Mouse (Mus musculus) neural tube, embryonic 12.5 days (tissue): Measurements from ENCODE around the gene Tspan17. TPM values are rescaled to one million over a fixed set of nuclear protein-coding genes. Genes with fewer than 3 reads are reported as not detected.

ENCODE experiments used
- polyA plus RNA-seq: library from polyadenylated mRNA; unstranded; fragments of >200 nt; fragmentation: Nextera tagmentation; extraction: Ambion mirVana; gene quantifications from 2 replicates; pipeline ENCODE4 v1.2.1, GENCODE M21; 2016

Tspan17 gene
- polyA plus RNA-seq, 1 experiment from 2014 or later, result 59.0 TPM

Other genes starting within 250 kb of the Tspan17 start
- gene 4833439L19Rik, start 223.9 kb upstream of the Tspan17 start, polyA plus RNA-seq, result 239 and 254 TPM in 2 replicates
- 50.2 and 53.3 TPM in 2 replicates for gene Arl10, start 214.4 kb upstream of the Tspan17 start, polyA plus RNA-seq
- 58.0 and 66.2 TPM in 2 replicates for gene Nop16, start 199.3 kb upstream of the Tspan17 start, polyA plus RNA-seq
- gene Higd2a, start 199.2 kb upstream of the Tspan17 start, polyA plus RNA-seq, result 172 and 180 TPM in 2 replicates
- gene Cltb, start 178.0 kb upstream of the Tspan17 start, polyA plus RNA-seq, result 68.9 and 71.0 TPM in 2 replicates
- 77.1 and 86.9 TPM in 2 replicates for gene Faf2, start 167.6 kb upstream of the Tspan17 start, polyA plus RNA-seq
- gene Rnf44, start 95.5 kb upstream of the Tspan17 start, polyA plus RNA-seq, result 105 and 116 TPM in 2 replicates
- gene Cdhr2, start 87.9 kb upstream of the Tspan17 start, polyA plus RNA-seq, result 0.09 and 0.15 TPM in 2 replicates
- 29.5 and 37.6 TPM in 2 replicates for gene Gprin1, start 39.5 kb upstream of the Tspan17 start, polyA plus RNA-seq
- 3.6 and 4.2 TPM in 2 replicates for gene Sncb, start 22.8 kb upstream of the Tspan17 start, polyA plus RNA-seq
- not detected in 2 replicates for gene Eif4e1b, start 5.4 kb upstream of the Tspan17 start, polyA plus RNA-seq
- gene Unc5a, start 160.0 kb downstream of the Tspan17 start, polyA plus RNA-seq, result 5.9 and 7.7 TPM in 2 replicates
- 0.80 and 0.84 TPM in 2 replicates for gene Hk3, start 232.0 kb downstream of the Tspan17 start, polyA plus RNA-seq